Mouse (Mus musculus) granulocyte monocyte progenitor cell, adult 5-6 weeks (primary cell): ENCODE data around the gene Jund. TPM values are rescaled to one million over a fixed set of nuclear protein-coding genes. Genes with fewer than 3 reads are reported as not detected.

ENCODE experiments used
- ATAC-seq: replicated peaks from 2 replicates; pipeline ENCODE4 v1.8.0; 2016; ENCODE audit warnings: mild to moderate bottlenecking, moderate TSS enrichment, inconsistent platforms; ENCODE audit not compliant: poor library complexity, severe bottlenecking
- total RNA-seq, 2 experiments: library from RNA; stranded (forward) in 1 of 2; stranded (reverse) in 1 of 2; fragments of 200-712, 200-1000 nt in 1 of 2; fragments of >200 nt in 1 of 2; fragmentation: Nextera tagmentation in 1 of 2; gene quantifications; 2 replicates each; pipeline ENCODE4 v1.2.3; 2014 to 2017

The Jund gene
- total RNA-seq, 2 experiments from 2014 or later = 7.7 to 27.0 TPM

DNA sequence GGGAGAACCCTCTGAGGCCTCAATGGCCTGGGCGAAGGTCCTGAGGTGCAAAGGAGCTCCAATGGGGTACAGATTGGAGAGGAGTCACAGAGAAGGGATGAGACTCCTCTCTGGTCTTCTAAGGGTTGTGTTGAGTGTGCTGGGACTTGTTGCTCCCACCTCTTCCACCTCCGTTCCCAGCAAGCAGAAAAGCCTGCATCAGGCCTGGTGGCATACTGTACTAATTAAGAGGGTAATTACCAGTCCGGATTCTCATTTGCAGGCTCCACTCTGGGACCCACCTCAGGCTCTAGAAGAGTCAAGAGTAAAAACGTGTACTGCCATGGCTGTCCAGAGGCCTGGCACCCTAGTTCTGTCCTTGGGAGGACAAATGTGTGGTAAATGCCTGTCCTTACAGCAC lies 1.8 kb upstream of the Jund start:
- no peak for ATAC-seq

DNA sequence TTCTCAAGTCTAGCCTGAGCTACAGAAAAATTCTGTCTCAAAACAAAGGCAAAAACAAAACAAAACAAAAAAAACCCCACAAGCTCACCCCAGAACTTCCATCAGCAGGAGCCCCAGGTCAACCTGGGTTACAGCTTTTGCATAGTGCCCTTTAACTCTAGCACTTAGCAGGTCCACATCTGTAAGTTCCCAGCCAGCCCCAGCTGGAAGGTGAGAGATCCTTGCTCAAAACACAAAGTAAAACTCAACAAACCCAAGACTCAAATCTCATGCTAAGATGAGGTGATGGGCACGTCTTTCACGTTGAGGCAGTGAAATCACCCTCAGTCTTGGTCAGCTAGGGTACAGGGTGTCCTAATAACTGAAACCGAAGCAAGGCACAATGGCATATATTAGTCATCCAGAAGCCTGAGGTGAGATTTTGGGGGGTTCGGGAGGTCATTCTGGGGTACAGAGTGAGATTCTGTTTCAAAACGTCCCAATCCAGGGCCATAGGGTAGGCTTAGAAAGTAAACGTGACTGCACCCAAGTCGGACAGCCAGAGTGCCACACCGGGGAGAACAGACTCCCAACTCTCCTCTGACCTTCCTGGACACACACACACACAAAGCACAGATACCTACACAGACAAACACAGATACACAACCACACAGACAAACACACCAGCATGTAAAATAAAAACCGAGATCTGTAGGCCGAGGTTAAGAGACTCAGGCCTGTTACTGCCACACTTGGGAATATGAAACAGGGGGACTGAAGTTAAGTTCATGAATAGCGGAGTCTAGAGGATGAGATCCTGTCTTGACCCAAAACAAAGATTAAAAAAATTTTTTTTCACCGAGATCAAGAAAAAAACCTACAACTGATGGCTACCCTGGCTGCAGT lies 1.1 kb upstream of the Jund start:
- no peak for ATAC-seq

DNA sequence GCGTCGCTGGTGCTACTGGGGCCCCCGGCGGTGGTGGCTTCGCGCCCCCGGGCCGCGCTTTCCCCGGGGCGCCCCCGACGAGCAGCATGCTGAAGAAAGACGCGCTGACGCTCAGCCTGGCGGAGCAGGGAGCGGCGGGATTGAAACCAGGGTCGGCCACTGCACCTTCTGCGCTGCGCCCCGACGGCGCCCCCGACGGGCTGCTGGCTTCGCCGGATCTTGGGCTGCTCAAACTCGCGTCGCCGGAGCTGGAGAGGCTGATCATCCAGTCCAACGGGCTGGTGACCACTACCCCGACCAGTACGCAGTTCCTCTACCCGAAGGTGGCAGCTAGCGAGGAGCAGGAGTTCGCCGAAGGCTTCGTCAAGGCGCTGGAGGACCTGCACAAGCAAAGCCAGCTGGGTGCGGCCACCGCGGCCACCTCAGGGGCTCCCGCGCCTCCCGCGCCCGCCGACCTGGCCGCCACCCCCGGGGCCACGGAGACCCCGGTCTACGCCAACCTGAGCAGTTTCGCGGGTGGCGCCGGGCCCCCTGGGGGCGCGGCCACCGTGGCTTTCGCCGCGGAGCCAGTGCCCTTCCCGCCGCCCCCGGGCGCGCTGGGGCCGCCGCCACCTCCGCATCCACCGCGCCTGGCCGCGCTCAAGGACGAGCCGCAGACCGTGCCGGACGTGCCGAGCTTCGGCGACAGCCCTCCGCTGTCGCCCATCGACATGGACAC lies 526 bp downstream of the Jund start:
- no peak; the same call in 1 of the 2 replicates for ATAC-seq

DNA sequence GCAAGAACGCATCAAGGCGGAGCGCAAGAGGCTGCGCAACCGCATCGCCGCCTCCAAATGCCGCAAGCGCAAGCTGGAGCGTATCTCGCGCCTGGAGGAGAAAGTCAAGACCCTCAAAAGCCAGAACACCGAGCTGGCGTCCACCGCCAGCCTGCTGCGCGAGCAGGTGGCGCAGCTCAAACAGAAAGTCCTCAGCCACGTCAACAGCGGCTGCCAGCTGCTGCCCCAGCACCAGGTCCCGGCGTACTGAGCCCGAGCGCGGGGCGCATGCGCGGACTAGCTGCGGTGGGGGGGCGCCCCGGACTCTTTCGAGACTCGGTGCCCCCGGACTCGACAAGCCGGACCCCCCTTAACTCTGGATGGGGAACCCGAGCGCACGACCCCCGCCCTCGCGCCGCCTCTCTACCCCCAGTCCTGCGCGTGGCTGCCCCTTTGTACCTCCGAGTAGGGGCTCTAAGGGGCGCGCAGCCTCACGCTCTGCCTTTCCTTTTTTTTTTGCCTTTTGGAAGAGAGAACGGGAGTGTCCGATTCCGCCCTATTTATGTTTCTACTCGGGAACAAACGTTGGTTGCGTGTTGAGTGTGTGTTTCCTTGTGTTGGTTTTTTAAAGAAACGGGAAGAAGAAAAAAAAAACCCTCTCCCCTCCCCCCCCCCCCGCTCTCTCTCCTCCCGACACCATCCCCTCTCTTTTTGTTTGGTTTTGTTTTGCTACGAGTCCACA lies 1.2 kb downstream of the Jund start:
- ATAC-seq = no peak

DNA sequence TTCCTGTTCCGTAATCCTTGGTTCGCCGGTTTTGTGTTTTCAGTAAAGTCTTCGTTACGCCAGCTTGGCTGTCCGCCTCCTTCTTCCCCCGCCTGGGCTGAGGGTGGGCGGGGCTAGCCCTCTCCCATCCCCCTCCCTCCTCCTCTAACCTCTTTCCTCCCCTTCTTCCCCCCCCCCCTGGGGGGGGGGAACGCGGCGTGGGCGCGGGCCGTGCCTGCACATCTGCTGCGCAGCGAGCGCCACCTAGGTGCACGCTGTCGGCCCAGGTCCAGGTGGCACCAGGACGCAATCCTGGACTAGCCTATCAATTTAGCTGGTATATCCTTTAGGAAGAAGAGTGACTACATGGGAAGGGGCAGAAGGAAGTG lies 1.8 kb downstream of the Jund start:
- peak; percentile 9 for ATAC-seq

DNA sequence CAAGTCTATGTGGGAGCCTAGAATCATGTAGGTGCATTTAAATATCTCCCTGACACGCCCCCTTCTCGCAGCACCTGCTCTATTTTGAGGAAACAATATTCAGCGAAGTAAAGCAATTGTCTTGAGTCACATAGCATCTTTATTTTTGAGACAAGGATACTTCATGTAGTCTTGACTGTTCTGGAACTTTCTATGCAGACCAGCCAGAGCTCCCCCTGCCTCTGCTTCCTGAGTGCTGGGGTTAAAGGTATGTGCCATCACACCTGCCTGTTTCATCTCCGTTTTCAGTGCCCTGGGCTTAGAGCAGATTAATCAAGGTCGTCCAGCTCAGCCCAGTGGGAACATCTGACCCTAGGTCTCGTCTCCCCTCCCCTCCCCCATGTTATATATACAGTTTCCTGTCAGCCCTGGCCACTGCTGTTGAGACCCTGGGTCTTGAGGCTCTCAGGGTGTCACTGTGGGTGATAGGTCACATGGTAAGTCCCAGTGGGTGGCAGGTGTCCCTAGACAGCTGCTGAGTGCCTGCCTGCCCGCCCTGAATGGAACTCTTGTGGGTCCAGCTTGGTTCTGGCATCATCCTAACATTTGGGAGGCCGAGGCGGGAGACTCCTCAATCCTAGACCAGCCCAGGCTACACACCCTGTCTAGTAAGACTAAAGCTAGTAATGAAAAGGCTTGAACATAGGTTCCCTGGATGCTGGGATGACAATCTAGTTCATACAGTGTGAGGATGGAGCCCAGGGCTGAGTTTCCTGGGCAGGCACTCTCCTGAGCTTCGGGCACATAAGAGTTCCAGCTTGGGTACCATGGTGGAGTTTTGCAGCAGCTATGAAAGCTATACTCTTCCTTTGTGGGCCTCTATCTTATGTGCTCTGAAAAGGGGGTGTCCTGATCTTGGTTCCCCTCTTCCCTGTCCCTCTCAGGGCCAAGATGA lies 2.6 kb downstream of the Jund start:
- ATAC-seq = no peak

DNA sequence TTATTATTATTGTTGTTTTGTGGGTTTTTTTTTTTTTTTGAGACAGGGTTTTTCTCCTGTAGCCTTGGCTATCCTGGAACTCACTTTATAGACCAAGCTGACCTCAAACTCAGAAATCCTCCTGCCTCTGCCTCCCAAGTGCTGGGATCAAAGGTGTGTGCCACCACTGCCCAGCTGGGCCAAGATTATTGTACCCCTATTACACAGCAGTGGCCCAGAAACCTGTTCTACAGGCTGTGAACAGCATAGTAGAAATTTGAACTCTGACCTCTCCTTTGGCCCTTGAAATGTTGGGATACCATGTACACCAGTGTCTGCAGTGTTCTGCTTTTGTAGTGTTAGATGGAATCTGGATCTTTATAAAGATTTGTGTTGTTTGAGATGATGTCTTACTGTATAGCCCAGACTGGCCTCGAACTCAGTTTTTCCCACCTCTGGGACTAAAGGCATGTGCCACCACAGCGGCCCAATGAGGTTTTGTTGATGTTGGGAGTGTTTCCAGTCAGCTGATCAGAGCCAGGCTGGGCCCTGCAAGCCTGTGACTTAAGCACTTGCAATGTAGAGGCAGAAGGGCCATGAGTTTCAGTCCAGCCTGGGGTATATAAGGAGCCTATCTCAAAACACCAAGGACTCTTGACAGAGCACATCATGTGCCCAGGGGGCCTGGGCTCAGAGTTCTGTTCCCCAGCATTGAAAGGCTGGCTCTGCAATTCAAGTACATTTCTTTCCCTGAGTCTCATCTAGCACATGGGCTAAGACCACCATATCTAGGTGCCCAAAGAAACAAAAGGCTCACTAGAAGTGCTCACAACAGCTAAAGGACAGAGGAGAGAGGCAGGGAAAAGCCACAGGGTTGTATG lies 3.5 kb downstream of the Jund start:
- ATAC-seq = no peak

DNA sequence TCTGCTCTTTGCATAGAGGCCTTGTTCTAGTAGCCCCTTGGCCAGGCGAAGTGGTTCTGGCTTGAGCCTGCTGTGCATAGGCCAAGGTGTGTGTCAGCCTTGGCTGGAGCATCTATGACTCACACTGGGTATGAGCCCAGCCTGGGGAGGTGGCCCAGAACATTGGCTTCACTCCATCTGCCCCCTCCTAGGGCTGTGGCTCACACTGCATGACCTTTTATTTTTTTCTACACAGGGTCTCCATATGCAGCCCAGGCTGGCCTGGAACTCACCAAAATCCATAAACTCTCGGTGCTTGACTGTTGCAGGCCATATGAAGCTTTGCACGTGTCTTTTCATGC lies 4.1 kb downstream of the Jund start:
- ATAC-seq = no peak

DNA sequence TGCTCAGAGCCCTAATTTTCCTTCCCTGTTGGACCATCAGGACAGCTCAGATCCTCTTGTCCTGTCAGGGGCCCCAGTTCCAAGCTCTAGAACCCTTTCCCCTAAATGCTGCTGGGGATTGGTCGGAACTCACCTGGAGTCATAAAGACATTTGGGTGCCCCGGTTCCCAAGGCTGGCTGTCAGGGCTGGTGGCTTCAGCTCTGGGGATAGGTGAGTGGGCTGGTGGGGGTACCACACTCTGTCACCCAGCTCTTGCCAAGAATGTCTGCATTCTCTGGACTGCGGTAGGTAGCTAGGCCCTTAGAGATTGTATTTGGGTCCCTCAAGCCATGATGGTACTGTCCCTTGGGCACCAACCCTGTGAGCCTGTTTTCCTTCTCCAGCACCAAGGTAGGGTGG lies 4.5 kb downstream of the Jund start, which contains the start of gene Iqcn:
Iqcn (plus strand) TSS at position 171 of the 400 bp plus-strand sequence.
- no peak for ATAC-seq

DNA sequence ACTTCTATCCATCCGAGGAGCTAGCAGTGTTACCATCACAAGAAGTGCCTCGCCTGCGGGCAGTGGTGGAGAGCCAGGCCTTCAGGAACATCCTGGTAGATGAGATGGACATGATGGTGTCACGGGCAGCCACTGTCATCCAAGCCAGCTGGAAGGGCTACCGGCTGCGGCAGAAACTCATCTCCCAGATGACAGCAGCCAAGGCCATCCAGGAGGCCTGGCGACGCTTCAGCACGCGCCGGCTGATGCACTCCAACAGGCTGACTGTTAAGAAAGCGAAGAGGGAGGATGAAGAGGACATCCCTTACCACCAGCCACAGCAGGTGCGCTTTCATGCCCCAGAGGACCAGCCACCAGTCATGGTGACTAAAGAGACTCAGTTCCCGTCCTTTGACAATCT lies 9.5 kb downstream of the Jund start:
- no peak for ATAC-seq

DNA sequence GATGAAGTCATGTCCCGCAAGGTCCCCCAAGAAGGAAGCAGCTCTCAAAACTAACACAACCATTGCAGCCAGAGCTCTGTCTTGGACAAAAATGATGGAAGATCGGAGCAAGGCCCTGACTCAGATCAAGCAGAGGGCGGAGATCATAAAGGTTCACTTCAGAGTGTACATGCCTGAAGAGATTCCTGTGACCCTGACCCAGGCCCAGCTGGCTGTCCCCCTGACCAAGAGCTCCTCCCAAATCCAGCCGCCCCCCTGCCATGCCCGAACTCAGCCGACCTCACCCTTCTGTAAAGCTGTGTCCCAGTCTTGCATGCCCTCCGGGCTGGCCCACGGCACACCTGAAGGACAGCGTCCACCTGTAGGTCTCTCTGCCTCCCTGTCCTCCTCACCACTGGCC lies 11.0 kb downstream of the Jund start:
- ATAC-seq = no peak

DNA sequence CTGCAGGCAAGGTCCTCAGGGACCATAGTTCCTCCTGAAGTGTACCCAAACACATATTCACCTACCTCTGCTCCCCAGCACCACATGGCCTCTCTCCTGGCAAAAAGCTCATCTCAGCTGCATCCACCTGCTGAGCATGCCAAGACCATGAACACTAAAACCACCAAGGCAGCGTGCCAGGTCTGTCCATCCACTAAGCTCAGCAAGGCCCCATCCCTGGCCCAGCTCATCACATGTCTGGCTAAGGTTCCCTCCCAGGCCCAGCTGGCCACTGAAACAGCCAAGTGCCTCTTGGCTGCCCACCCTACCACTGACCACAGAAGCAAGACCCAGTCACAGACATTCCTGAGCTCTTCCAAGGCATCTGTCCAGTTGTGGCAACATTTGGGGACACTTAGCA lies 11.5 kb downstream of the Jund start:
- ATAC-seq = no peak

DNA sequence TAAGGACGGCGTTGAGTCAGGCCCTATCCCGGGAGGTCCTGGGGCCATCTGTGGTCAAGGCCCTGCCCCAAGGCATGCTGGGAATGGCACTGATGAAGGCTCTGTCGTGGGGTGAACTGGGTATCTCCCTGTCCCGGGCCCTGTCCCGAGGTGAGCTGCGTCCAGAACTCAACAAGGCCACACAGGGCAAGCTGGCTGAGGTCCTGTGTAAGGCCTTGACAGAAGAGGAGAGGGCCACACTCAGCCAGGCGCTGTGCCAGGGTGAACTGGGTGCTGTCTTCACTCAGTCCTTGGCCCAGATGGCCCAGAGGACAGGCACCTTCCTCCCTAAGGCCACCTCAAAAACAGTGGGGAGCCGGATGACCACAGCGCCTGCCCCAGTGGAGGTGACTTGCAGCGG lies 12.3 kb downstream of the Jund start:
- no peak for ATAC-seq

DNA sequence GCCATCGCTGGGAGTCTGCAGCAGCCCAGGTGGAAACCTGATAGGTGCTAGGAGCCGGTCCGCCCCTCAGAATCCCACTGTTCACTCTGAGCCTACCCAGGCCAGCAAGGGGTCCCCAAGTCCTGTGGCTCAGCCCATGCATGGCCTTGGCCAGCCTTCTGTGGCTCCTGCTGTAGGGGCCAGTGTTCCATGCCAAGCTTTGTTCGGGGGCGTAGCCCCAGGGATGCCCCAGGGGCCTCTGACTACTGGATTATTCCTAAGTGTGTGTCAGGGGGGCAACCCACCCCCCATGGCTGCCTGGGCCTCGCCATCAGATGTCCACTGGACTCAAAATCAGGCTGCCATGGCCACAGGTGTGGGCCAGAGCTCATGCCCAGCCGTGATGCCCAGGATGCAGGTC lies 15.2 kb downstream of the Jund start:
- ATAC-seq = no peak

DNA sequence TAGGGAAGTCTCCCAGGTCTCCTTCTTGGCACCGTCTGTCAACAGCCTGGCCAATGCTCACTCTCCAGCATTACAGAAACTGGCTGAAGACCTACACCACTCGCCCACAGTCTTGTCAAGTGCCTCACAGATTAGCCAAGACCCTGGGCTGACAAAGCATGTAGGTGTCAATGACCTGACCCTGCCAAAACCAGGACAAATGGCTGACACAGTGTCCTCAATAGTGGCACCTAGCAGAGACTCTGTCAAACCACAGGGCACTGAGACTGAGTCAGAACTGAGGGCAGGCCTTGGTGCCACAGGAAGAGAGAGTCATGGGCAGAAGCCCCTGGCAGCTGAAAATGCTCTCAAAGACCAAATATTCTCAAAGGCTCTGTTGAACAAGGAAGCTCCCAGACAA lies 16.3 kb downstream of the Jund start:
- no peak for ATAC-seq

DNA sequence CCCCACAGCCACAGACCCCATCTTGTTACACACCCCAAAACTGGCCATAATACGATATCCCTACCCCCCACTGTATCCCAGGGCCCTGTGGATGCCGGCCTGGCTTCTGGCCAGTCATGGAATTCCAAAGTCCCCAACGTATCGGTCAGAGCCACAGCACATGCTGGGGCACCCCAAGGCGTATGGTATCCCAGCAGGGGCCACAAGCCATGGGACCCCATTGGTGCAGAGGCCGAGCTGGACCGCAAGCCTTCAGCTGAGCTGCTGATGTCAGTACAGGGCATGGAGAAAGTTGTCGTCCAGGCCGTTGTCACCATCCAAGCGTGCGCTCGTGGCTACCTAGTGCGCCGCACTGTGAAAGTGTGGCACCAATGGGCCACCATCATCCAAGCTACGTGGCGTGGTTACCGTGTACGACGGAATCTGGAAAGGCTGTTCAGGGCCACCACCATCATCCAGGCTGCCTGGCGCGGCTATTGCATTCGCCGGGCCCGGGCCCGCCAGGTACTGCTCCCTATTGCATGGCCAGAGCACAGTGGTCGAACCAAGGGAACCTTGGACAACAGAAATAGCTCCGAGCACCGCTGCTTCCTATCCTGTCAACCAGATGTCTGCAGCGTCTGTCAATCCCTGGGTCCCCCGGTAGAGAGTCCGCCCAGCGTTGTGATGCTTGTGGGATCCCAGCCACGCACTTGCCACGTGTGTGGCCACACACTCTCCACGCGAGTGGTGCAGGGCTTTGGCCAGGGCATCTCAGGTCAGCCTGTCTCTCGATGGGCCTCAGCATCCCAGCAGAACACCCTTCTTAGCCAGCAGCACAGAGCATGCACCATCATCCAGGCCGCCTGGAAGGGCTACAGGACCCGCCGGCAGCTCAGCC lies 18.0 kb downstream of the Jund start:
- no peak for ATAC-seq

DNA sequence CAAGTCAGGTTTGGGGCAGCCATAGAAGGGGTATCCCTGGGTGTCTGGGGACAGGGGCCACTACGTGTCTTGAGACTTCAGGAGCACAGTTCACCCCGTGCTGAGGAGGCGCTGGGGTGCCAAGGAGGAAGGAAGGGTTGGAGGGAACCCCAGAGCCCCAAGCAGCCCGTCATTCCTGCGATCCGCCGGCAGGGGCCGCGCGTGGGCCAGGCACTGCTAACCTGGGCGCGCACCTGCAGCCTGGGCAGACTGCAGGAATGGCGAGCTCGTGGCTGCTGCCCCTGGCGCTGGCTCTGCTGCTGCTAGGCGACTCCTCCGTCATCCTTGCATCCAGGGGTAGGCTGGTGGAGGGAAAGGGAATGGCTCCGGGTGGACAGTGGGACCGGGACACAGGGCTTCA lies 19.5 kb downstream of the Jund start, which contains the start of gene Gm3336:
Gm3336 (plus strand) TSS at position 247 of the 400 bp plus-strand sequence.
- ATAC-seq = peak; percentile 75

DNA sequence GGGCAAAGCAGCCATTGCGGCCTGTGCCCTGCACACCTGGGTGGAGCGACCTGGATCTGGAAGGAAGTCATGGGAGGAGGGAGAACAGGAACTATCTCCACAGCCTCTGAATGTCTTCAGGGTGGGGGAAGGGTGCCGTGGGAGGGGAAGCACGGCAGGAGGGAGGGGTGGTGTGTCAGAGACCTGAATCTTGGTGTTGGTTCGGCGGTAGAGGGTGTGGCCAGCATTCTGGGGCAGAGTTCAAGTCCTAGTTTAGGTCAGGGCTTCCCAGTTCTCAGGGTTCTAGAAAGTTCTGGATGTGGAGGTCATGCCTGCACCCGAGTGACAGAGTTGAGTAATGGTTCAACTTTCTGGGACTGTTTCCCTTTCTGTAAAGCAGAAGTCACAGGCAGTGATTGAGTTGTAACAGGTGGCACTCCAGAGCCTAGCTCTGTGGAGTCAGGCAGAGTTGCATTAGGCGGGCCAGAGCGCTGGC lies 21.1 kb downstream of the Jund start:
- peak; percentile 42 for ATAC-seq
